Mouse (Mus musculus): ENCODE data around the gene Arhgef17. TPM values are rescaled to one million over a fixed set of nuclear protein-coding genes. Genes with fewer than 3 reads are reported as not detected.

Arhgef17 gene
- polyA plus RNA-seq, 1 experiment from 2014 or later: 7.0 TPM

- Histone ChIP-seq H3K4me3 (no peak overlapping the region), H3K27ac (replicated peaks) (no peak overlapping the region), H3K27me3 (no peaks in the 10 kb centered on the region), H3K4me2 (no peak overlapping the region), H3K4me1 (replicated peaks) (no peaks in the 10 kb centered on the region), H3K9ac (no peak overlapping the region), H3K36me3 (no peaks in the 10 kb centered on the region), H3K9me3 (no peaks in the 10 kb centered on the region)
- WGBS: 78% methylated on average over 7 of the region's 7 CpGs
- no peak for ATAC-seq (ENCODE audit: low read depth)
Measured at GRCm38 (mm10) chr7:100961146-100961545, 29.2 kb upstream of the Arhgef17 start.

- Histone ChIP-seq H3K27me3 (no peaks in the 10 kb centered on the region), H3K4me2 (no peak overlapping the region), H3K27ac (replicated peaks) (no peak overlapping the region), H3K4me1 (replicated peaks) (no peaks in the 10 kb centered on the region), H3K36me3 (no peaks in the 10 kb centered on the region), H3K9ac (no peak overlapping the region), H3K4me3 (no peak overlapping the region), H3K9me3 (no peaks in the 10 kb centered on the region)
- WGBS: 72% methylated on average over 2 of the region's 2 CpGs
- no peak for ATAC-seq (ENCODE audit: low read depth)
Measured at GRCm38 (mm10) chr7:100960462-100960861, 28.6 kb upstream of the Arhgef17 start.

- Histone ChIP-seq H3K9ac (no peak overlapping the region), H3K27ac (replicated peaks) (no peak overlapping the region), H3K4me3 (no peak overlapping the region), H3K4me1 (replicated peaks) (no peaks in the 10 kb centered on the region), H3K36me3 (no peaks in the 10 kb centered on the region), H3K27me3 (no peaks in the 10 kb centered on the region), H3K4me2 (no peak overlapping the region), H3K9me3 (no peaks in the 10 kb centered on the region)
- no peak for ATAC-seq (ENCODE audit: low read depth)
- 93% methylated on average over 2 of the region's 2 CpGs for WGBS
Measured at GRCm38 (mm10) chr7:100958426-100958825, 26.5 kb upstream of the Arhgef17 start.

- 88% methylated on average over 7 of the region's 7 CpGs for WGBS
- ATAC-seq (ENCODE audit: low read depth): no peak
- H3K27ac ChIP-seq (replicated peaks): no peak overlapping the region
- no peaks in the 10 kb centered on the region for H3K36me3 ChIP-seq
- no peaks in the 10 kb centered on the region for H3K27me3 ChIP-seq
- H3K9me3 ChIP-seq: no peaks in the 10 kb centered on the region
- H3K4me2 ChIP-seq: no peak overlapping the region
- H3K4me3 ChIP-seq: no peak overlapping the region
- H3K4me1 ChIP-seq (replicated peaks): no peaks in the 10 kb centered on the region; the same call in none of the 2 replicates
- H3K9ac ChIP-seq: no peak overlapping the region
Measured at GRCm38 (mm10) chr7:100952686-100953085, 20.8 kb upstream of the Arhgef17 start.

GRCm38 (mm10) chr7:100951903-100952302 is 20.0 kb upstream of the Arhgef17 start:
- no peaks in the 10 kb centered on the region for H3K9me3 ChIP-seq
- H3K4me1 ChIP-seq (replicated peaks): no peaks in the 10 kb centered on the region; the same call in none of the 2 replicates
- WGBS: 53% methylated on average over 2 of the region's 2 CpGs
- H3K27me3 ChIP-seq: no peaks in the 10 kb centered on the region
- no peak overlapping the region for H3K27ac ChIP-seq (replicated peaks)
- ATAC-seq (ENCODE audit: low read depth): no peak
- no peak overlapping the region for H3K9ac ChIP-seq
- no peak overlapping the region for H3K4me3 ChIP-seq
- H3K36me3 ChIP-seq: no peaks in the 10 kb centered on the region
- no peak overlapping the region for H3K4me2 ChIP-seq

GRCm38 (mm10) chr7:100950481-100951010 is 18.6 kb upstream of the Arhgef17 start:
- no peaks in the 10 kb centered on the region; the same call in none of the 2 replicates for H3K4me1 ChIP-seq (replicated peaks)
- H3K4me2 ChIP-seq: no peak overlapping the region
- ATAC-seq (ENCODE audit: low read depth): no peak
- H3K9me3 ChIP-seq: no peaks in the 10 kb centered on the region
- H3K27me3 ChIP-seq: no peaks in the 10 kb centered on the region
- no peak overlapping the region for H3K4me3 ChIP-seq
- H3K36me3 ChIP-seq: no peaks in the 10 kb centered on the region
- WGBS: 73% methylated on average over 12 of the region's 12 CpGs
- no peak overlapping the region for H3K9ac ChIP-seq
- H3K27ac ChIP-seq (replicated peaks): peak overlapping the region; percentile 33; the same call in 1 of the 2 replicates

GRCm38 (mm10) chr7:100950031-100950430 is 18.1 kb upstream of the Arhgef17 start:
- H3K4me1 ChIP-seq (replicated peaks): no peaks in the 10 kb centered on the region; the same call in none of the 2 replicates
- no peaks in the 10 kb centered on the region for H3K9me3 ChIP-seq
- ATAC-seq (ENCODE audit: low read depth): no peak
- WGBS: 64% methylated on average over 5 of the region's 5 CpGs
- H3K27me3 ChIP-seq: no peaks in the 10 kb centered on the region
- H3K4me3 ChIP-seq: no peak overlapping the region
- H3K9ac ChIP-seq: no peak overlapping the region
- peak overlapping the region; percentile 46 for H3K27ac ChIP-seq (replicated peaks)
- no peaks in the 10 kb centered on the region for H3K36me3 ChIP-seq
- no peak overlapping the region for H3K4me2 ChIP-seq

GRCm38 (mm10) chr7:100944738-100945137 is 12.8 kb upstream of the Arhgef17 start:
- Histone ChIP-seq H3K4me1 (replicated peaks) (peaks cover 20% of the 10 kb centered on the region), H3K27ac (replicated peaks) (no peak overlapping the region), H3K36me3 (no peaks in the 10 kb centered on the region), H3K9me3 (no peaks in the 10 kb centered on the region), H3K4me3 (no peak overlapping the region), H3K4me2 (no peak overlapping the region), H3K27me3 (no peaks in the 10 kb centered on the region), H3K9ac (no peak overlapping the region)
- ATAC-seq (ENCODE audit: low read depth): no peak
- WGBS: 88% methylated on average over 5 of the region's 5 CpGs

GRCm38 (mm10) chr7:100944306-100944705 is 12.4 kb upstream of the Arhgef17 start:
- Histone ChIP-seq H3K4me2 (no peak overlapping the region), H3K9ac (no peak overlapping the region), H3K4me3 (no peak overlapping the region), H3K27me3 (no peaks in the 10 kb centered on the region), H3K4me1 (replicated peaks) (peaks cover 20% of the 10 kb centered on the region), H3K27ac (replicated peaks) (no peak overlapping the region), H3K9me3 (no peaks in the 10 kb centered on the region), H3K36me3 (no peaks in the 10 kb centered on the region)
- WGBS: 54% methylated on average over 2 of the region's 2 CpGs
- ATAC-seq (ENCODE audit: low read depth): no peak

GRCm38 (mm10) chr7:100942789-100943615 is 11.1 kb upstream of the Arhgef17 start:
- ATAC-seq (ENCODE audit: low read depth): peak; percentile 68; the same call in 1 of the 2 replicates
- Histone ChIP-seq H3K9me3 (no peaks in the 10 kb centered on the region), H3K27me3 (no peaks in the 10 kb centered on the region), H3K36me3 (no peaks in the 10 kb centered on the region), H3K4me1 (replicated peaks) (peaks cover 20% of the 10 kb centered on the region), H3K9ac (no peak overlapping the region), H3K27ac (replicated peaks) (peak overlapping the region; percentile 28), H3K4me3 (no peak overlapping the region), H3K4me2 (no peak overlapping the region; the same call in 1 of the 2 replicates)
- WGBS: 42% methylated on average over 12 of the region's 12 CpGs

- Histone ChIP-seq H3K9ac (no peak overlapping the region), H3K4me3 (no peak overlapping the region), H3K27me3 (no peaks in the 10 kb centered on the region), H3K9me3 (no peaks in the 10 kb centered on the region), H3K27ac (replicated peaks) (no peak overlapping the region), H3K36me3 (no peaks in the 10 kb centered on the region), H3K4me2 (no peak overlapping the region), H3K4me1 (replicated peaks) (peaks cover 20% of the 10 kb centered on the region)
- WGBS: 40% methylated on average over 5 of the region's 5 CpGs
- ATAC-seq (ENCODE audit: low read depth): no peak
Measured at GRCm38 (mm10) chr7:100941169-100941568, 9.3 kb upstream of the Arhgef17 start.

- H3K9ac ChIP-seq: no peak overlapping the region
- H3K4me3 ChIP-seq: no peak overlapping the region
- no peaks in the 10 kb centered on the region for H3K9me3 ChIP-seq
- no peaks in the 10 kb centered on the region for H3K36me3 ChIP-seq
- 89% methylated on average over 16 of the region's 16 CpGs for WGBS
- H3K4me2 ChIP-seq: no peak overlapping the region
- H3K27ac ChIP-seq (replicated peaks): no peak overlapping the region
- peaks cover 11% of the 10 kb centered on the region for H3K4me1 ChIP-seq (replicated peaks)
- peaks cover 8% of the 10 kb centered on the region for H3K27me3 ChIP-seq
- ATAC-seq (ENCODE audit: low read depth): no peak
Measured at GRCm38 (mm10) chr7:100938106-100938505, 6.2 kb upstream of the Arhgef17 start.
